Mouse (Mus musculus) kidney, postnatal 4 days (tissue): ENCODE data around the gene Acbd6.

Source experiments
- DNase-seq, 2 experiments: peaks; one replicate each; pipeline ENCODE4 v3.0.0; 2021; ENCODE audit warnings: mixed read lengths in 2 of 2

The Acbd6 gene

GRCm38 (mm10) chr1:155560678-155561077 lies 2.8 kb downstream of the Acbd6 start:
- DNase-seq, result no peak

GRCm38 (mm10) chr1:155562206-155562605 lies 4.3 kb downstream of the Acbd6 start:
- DNase-seq, result no peak

- peak; percentile 38 to 53 for DNase-seq
Observed at GRCm38 (mm10) chr1:155564741-155565140, 6.8 kb downstream of the Acbd6 start.

GRCm38 (mm10) chr1:155568133-155568532 lies 10.2 kb downstream of the Acbd6 start:
- no peak for DNase-seq

- no peak for DNase-seq
Observed at GRCm38 (mm10) chr1:155569340-155569739, 11.4 kb downstream of the Acbd6 start.

GRCm38 (mm10) chr1:155574966-155575673 lies 17.2 kb downstream of the Acbd6 start:
- peak; percentile 82 for DNase-seq

- peak in 1 of 2 experiments; percentile 19 for DNase-seq
Observed at GRCm38 (mm10) chr1:155576432-155576831, 18.5 kb downstream of the Acbd6 start.

- DNase-seq, result no peak
Observed at GRCm38 (mm10) chr1:155577316-155577715, 19.4 kb downstream of the Acbd6 start.

GRCm38 (mm10) chr1:155587961-155588360 lies 30.0 kb downstream of the Acbd6 start:
- no peak for DNase-seq

- peak; percentile 23 to 40 for DNase-seq
Observed at GRCm38 (mm10) chr1:155594141-155594540, 36.2 kb downstream of the Acbd6 start.

- DNase-seq, result no peak
Observed at GRCm38 (mm10) chr1:155596576-155596975, 38.7 kb downstream of the Acbd6 start.

GRCm38 (mm10) chr1:155604706-155605105 lies 46.8 kb downstream of the Acbd6 start:
- no peak for DNase-seq

GRCm38 (mm10) chr1:155605391-155606155 lies 47.7 kb downstream of the Acbd6 start:
- no peak for DNase-seq

- DNase-seq, result no peak
Observed at GRCm38 (mm10) chr1:155606156-155606531, 48.2 kb downstream of the Acbd6 start.

- DNase-seq, result no peak
Observed at GRCm38 (mm10) chr1:155608524-155608923, 50.6 kb downstream of the Acbd6 start.

GRCm38 (mm10) chr1:155614426-155614825 lies 56.5 kb downstream of the Acbd6 start:
- no peak for DNase-seq

GRCm38 (mm10) chr1:155621075-155621474 lies 63.2 kb downstream of the Acbd6 start:
- no peak for DNase-seq

GRCm38 (mm10) chr1:155623192-155623591 lies 65.3 kb downstream of the Acbd6 start:
- DNase-seq, result no peak

GRCm38 (mm10) chr1:155627746-155628145 lies 69.8 kb downstream of the Acbd6 start:
- DNase-seq, result no peak

- DNase-seq, result no peak
Observed at GRCm38 (mm10) chr1:155636648-155637047, 78.7 kb downstream of the Acbd6 start.

- no peak for DNase-seq
Observed at GRCm38 (mm10) chr1:155645816-155646215, 87.9 kb downstream of the Acbd6 start.

GRCm38 (mm10) chr1:155646345-155647307 lies 88.7 kb downstream of the Acbd6 start:
- no peak for DNase-seq
